Mouse (Mus musculus): ENCODE results near the gene Tsfm.
A peak's percentile ranks its signal among the peaks of the same experiment; 100 is the strongest.

Gene Tsfm

GRCm38 (mm10) chr10:127041774-127042338 is 11.2 kb upstream of the Tsfm start:
- DNase-seq (ENCODE audit: low read depth, low spot score): peak; percentile 92

GRCm38 (mm10) chr10:127041274-127041766 is 10.7 kb upstream of the Tsfm start, which contains the start of the genes Mettl1 and Eef1akmt3:
TSS of gene Mettl1 (plus strand) at chr10:127041414.
TSS of gene Eef1akmt3 (minus strand) at chr10:127041513.
- DNase-seq (ENCODE audit: low read depth, low spot score): no peak

GRCm38 (mm10) chr10:127040569-127041214 is 10.1 kb upstream of the Tsfm start:
- no peak for DNase-seq (ENCODE audit: low read depth, low spot score)

GRCm38 (mm10) chr10:127037641-127038040 is 7.0 kb upstream of the Tsfm start:
- DNase-seq (ENCODE audit: low read depth, low spot score): peak; percentile 61

- DNase-seq (ENCODE audit: low read depth, low spot score): no peak
These were observed 5.6 kb upstream of the Tsfm start for GRCm38 (mm10) chr10:127036273-127036672.

- no peak for DNase-seq (ENCODE audit: low read depth, low spot score)
These were observed 2.7 kb upstream of the Tsfm start for GRCm38 (mm10) chr10:127033301-127033741.

GRCm38 (mm10) chr10:127018422-127018821 is 12.2 kb downstream of the Tsfm start:
- peak; percentile 51 for DNase-seq (ENCODE audit: low read depth, low spot score)

- DNase-seq (ENCODE audit: low read depth, low spot score): no peak
These were observed 13.6 kb downstream of the Tsfm start for GRCm38 (mm10) chr10:127017071-127017470.

- DNase-seq (ENCODE audit: low read depth, low spot score): peak; percentile 78
These were observed 14.2 kb downstream of the Tsfm start for GRCm38 (mm10) chr10:127016488-127016887.

- no peak for DNase-seq (ENCODE audit: low read depth, low spot score)
These were observed 26.8 kb downstream of the Tsfm start for GRCm38 (mm10) chr10:127003806-127004205.

- DNase-seq (ENCODE audit: low read depth, low spot score): no peak
These were observed 27.3 kb downstream of the Tsfm start for GRCm38 (mm10) chr10:127003334-127003733.

GRCm38 (mm10) chr10:127002765-127003164 is 27.9 kb downstream of the Tsfm start:
- no peak for DNase-seq (ENCODE audit: low read depth, low spot score)

GRCm38 (mm10) chr10:127002056-127002455 is 28.6 kb downstream of the Tsfm start:
- no peak for DNase-seq (ENCODE audit: low read depth, low spot score)

GRCm38 (mm10) chr10:127001297-127001696 is 29.3 kb downstream of the Tsfm start:
- no peak for DNase-seq (ENCODE audit: low read depth, low spot score)

- DNase-seq (ENCODE audit: low read depth, low spot score): no peak
These were observed 30.1 kb downstream of the Tsfm start, which contains the start of gene Avil for GRCm38 (mm10) chr10:127000529-127000928. TSS of gene Avil (plus strand) at chr10:127000709.

GRCm38 (mm10) chr10:126997340-126998113 is 33.1 kb downstream of the Tsfm start:
- no peak for DNase-seq (ENCODE audit: low read depth, low spot score)

GRCm38 (mm10) chr10:126993621-126994020 is 37.0 kb downstream of the Tsfm start:
- no peak for DNase-seq (ENCODE audit: low read depth, low spot score)

GRCm38 (mm10) chr10:126991676-126992075 is 39.0 kb downstream of the Tsfm start:
- DNase-seq (ENCODE audit: low read depth, low spot score): no peak

- peak; percentile 92 for DNase-seq (ENCODE audit: low read depth, low spot score)
These were observed 40.2 kb downstream of the Tsfm start for GRCm38 (mm10) chr10:126990313-126991056.

GRCm38 (mm10) chr10:126988513-126989165 is 42.0 kb downstream of the Tsfm start:
- peak; percentile 55 for DNase-seq (ENCODE audit: low read depth, low spot score)
